Mouse (Mus musculus) limb, embryonic 11.5 days (tissue): ENCODE results near the gene Amotl1. TPM values are rescaled to one million over a fixed set of nuclear protein-coding genes. Genes with fewer than 3 reads are reported as not detected.

Source experiments
- ATAC-seq: fragments of 200-750 bp; cut with Nextera tagmentation; 2 replicates; pipeline ENCODE4 v1.8.0; 2017; ENCODE audit warnings: low read depth; ENCODE audit not compliant: insufficient number of reproducible peaks, low FRiP score, low TSS enrichment
- DNase-seq: peaks from one replicate; pipeline ENCODE4 v3.0.0-alpha.2; 2015; ENCODE audit warnings: low spot score
- H3K27ac ChIP-seq: fragments of 300-500 bp; sonication (generic); replicated peaks from 2 replicates; pipeline ENCODE4 v1.5.1; 2014; ENCODE audit warnings: low read depth, mild to moderate bottlenecking, low read length
- H3K27me3 ChIP-seq: fragments of 300-500 bp; sonication (generic); 2 replicates; pipeline ENCODE4 v1.6.1; 2014; ENCODE audit warnings: mild to moderate bottlenecking, low read length, mixed read lengths; ENCODE audit not compliant: control insufficient read depth, insufficient read depth
- H3K36me3 ChIP-seq: fragments of 300-500 bp; sonication (generic); 2 replicates; pipeline ENCODE4 v1.6.1; 2014; ENCODE audit warnings: mild to moderate bottlenecking, low read length, moderate library complexity, mixed read lengths; ENCODE audit not compliant: control insufficient read depth, insufficient read depth
- H3K4me1 ChIP-seq: fragments of 300-500 bp; sonication (generic); 2 replicates; pipeline ENCODE4 v1.6.1; 2014; ENCODE audit warnings: low read length, mixed read lengths; ENCODE audit not compliant: control insufficient read depth, insufficient read depth
- H3K4me2 ChIP-seq: fragments of 300-500 bp; sonication (generic); 2 replicates; pipeline ENCODE4 v1.6.1; 2014; ENCODE audit warnings: low read depth, mild to moderate bottlenecking, moderate library complexity; ENCODE audit not compliant: severe bottlenecking
- H3K4me3 ChIP-seq: fragments of 300-500 bp; sonication (generic); 2 replicates; pipeline ENCODE4 v1.5.1; 2014; ENCODE audit warnings: low read depth, low read length
- H3K9ac ChIP-seq: fragments of 300-500 bp; sonication (generic); 2 replicates; pipeline ENCODE4 v1.6.1; 2014; ENCODE audit warnings: mild to moderate bottlenecking, low read length
- H3K9me3 ChIP-seq: fragments of 300-500 bp; sonication (generic); 2 replicates; pipeline ENCODE4 v1.6.1; 2016; ENCODE audit warnings: low read length; ENCODE audit not compliant: control insufficient read depth
- WGBS: fragments of 180-500 bp; shearing (Covaris S2); extraction: QIAGEN DNeasy Blood & Tissue Kit; methylation state at CpG from one replicate; pipeline ENCODE4 v1.1.7; 2014; 5-methylcytosine and 5-hydroxymethylcytosine counted together
- polyA plus RNA-seq: library from polyadenylated mRNA; unstranded; fragments of >200 nt; fragmentation: Nextera tagmentation; extraction: Ambion mirVana; gene quantifications from 2 replicates; pipeline ENCODE4 v1.2.1, GENCODE M21; 2014

Amotl1 gene
- polyA plus RNA-seq, 1 experiment from 2014 or later: 36.9 TPM

DNA sequence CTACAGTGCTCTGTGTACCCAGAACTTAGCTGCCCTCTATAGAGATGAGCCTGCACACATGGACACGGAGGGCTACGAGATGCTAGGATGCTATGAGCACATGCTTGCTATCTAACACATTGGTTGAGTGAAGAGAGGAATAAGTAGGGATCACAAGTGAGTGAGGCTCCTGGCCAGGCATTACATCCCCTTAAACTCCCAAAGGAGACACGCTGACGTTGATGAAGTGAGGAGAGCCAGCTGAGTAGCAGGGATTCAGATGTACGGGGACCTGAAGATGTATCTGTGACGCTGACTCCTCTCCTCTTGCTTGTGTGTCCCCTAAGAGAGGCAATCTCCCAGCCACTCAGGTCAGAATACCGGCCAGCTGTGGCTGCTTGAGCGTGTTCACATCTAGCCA lies 3.0 kb upstream of the Amotl1 start:
- no peak overlapping the region for H3K9ac ChIP-seq

DNA sequence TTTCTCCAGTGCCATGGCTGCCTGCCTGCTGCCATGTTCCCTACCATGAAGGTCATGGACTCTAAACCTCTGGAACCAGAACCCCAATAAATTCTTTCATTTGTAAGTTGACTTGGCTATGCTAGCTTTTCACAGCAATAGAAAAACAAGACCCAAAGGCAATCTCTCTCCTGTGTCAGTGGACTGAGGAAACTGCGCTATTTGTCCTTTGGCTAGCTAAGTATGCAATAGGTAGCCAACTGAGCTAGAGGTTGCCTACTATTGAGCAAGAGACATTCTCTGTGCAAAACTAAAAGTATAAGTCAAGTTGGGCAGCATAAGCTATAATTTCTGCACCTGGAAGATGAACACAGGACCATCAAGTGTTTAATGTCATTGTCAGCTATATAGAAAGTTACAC lies 1.8 kb upstream of the Amotl1 start:
- H3K4me1 ChIP-seq: peaks cover 17% of the 10 kb centered on the region
- H3K4me3 ChIP-seq: no peak overlapping the region
- H3K36me3 ChIP-seq: no peaks in the 10 kb centered on the region
- 95% methylated on average over 1 of the region's 1 CpGs for WGBS
- no peak overlapping the region for H3K4me2 ChIP-seq
- no peaks in the 10 kb centered on the region for H3K27me3 ChIP-seq
- no peak overlapping the region for H3K9ac ChIP-seq
- DNase-seq (no peak), ATAC-seq (no peak)
- no peaks in the 10 kb centered on the region for H3K9me3 ChIP-seq
- no peak overlapping the region for H3K27ac ChIP-seq

More for the DNA sequence above, 3.0 kb upstream of the Amotl1 start:
- DNase-seq: no peak
- H3K9me3 ChIP-seq: no peaks in the 10 kb centered on the region
- peaks cover 9% of the 10 kb centered on the region for H3K4me1 ChIP-seq
- WGBS: 85% methylated on average over 8 of the region's 8 CpGs
- H3K4me3 ChIP-seq: no peak overlapping the region
- no peaks in the 10 kb centered on the region for H3K27me3 ChIP-seq
- H3K4me2 ChIP-seq: no peak overlapping the region
- no peaks in the 10 kb centered on the region for H3K36me3 ChIP-seq
- no peak for ATAC-seq
- H3K27ac ChIP-seq: no peak overlapping the region

DNA sequence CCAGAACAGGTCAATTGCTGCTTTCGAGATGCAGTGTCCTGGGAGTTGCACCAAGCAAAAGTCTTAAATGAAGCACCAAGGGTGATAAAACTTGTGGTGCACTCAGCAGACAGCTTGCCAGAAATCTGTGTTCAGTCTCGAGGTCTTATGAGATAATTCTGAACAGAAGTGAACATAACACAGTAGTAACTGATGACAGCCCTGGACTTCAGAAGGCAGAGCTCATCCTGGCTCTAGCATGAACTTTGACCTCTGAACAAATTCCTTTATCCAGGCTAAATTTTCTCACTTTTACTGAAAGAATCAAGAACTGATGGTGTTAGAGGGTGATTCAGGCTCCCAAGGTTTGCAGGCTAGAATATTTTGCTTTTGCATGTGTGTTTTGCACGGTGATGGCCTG lies 1.2 kb upstream of the Amotl1 start:
- no peak overlapping the region for H3K4me2 ChIP-seq
- H3K27ac ChIP-seq: no peak overlapping the region
- no peaks in the 10 kb centered on the region for H3K9me3 ChIP-seq
- H3K4me1 ChIP-seq: peaks cover 23% of the 10 kb centered on the region
- no peak overlapping the region for H3K9ac ChIP-seq
- H3K4me3 ChIP-seq: no peak overlapping the region
- WGBS: 75% methylated on average over 3 of the region's 3 CpGs
- no peaks in the 10 kb centered on the region for H3K27me3 ChIP-seq
- ATAC-seq: no peak
- H3K36me3 ChIP-seq: no peaks in the 10 kb centered on the region
- no peak for DNase-seq

DNA sequence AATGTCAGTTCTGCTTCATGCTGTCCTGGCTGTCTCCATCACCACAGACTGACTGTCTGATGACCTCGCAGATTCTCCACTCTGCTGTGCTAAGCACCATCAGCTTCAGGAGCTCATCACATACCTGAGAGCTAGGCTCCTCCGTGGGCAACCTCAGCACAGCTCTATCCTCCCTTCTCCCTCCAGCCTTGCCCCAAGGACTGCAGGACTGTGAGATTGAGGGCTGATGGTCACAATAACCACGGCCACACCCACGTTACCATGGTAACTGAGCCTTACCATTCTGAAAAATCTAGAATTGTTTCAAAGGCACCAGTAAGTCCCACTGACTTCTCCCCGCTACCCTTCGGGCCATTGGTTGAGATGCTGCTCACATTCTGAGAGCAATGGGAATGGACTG lies 1.5 kb downstream of the Amotl1 start:
- H3K27me3 ChIP-seq: no peaks in the 10 kb centered on the region
- WGBS: 67% methylated on average over 6 of the region's 6 CpGs
- H3K4me3 ChIP-seq: no peak overlapping the region
- H3K9ac ChIP-seq: no peak overlapping the region
- H3K4me2 ChIP-seq: no peak overlapping the region
- ATAC-seq (no peak), DNase-seq (peak; percentile 40)
- no peaks in the 10 kb centered on the region for H3K36me3 ChIP-seq
- no peaks in the 10 kb centered on the region for H3K9me3 ChIP-seq
- peaks cover 33% of the 10 kb centered on the region for H3K4me1 ChIP-seq
- peak overlapping the region; percentile 75 for H3K27ac ChIP-seq

- H3K27me3 ChIP-seq: no peaks in the 10 kb centered on the region
- WGBS: 8% methylated on average over 5 of the region's 5 CpGs
- no peaks in the 10 kb centered on the region for H3K36me3 ChIP-seq
- H3K27ac ChIP-seq: peak overlapping the region; percentile 75
- no peak overlapping the region for H3K4me3 ChIP-seq
- H3K4me2 ChIP-seq: no peak overlapping the region
- H3K4me1 ChIP-seq: peaks cover 33% of the 10 kb centered on the region
- no peaks in the 10 kb centered on the region for H3K9me3 ChIP-seq
- no peak overlapping the region for H3K9ac ChIP-seq
- DNase-seq (peak; percentile 85), ATAC-seq (peak; percentile 92)
Measured at GRCm38 (mm10) chr9:14642251-14643021, 2.4 kb downstream of the Amotl1 start.

DNA sequence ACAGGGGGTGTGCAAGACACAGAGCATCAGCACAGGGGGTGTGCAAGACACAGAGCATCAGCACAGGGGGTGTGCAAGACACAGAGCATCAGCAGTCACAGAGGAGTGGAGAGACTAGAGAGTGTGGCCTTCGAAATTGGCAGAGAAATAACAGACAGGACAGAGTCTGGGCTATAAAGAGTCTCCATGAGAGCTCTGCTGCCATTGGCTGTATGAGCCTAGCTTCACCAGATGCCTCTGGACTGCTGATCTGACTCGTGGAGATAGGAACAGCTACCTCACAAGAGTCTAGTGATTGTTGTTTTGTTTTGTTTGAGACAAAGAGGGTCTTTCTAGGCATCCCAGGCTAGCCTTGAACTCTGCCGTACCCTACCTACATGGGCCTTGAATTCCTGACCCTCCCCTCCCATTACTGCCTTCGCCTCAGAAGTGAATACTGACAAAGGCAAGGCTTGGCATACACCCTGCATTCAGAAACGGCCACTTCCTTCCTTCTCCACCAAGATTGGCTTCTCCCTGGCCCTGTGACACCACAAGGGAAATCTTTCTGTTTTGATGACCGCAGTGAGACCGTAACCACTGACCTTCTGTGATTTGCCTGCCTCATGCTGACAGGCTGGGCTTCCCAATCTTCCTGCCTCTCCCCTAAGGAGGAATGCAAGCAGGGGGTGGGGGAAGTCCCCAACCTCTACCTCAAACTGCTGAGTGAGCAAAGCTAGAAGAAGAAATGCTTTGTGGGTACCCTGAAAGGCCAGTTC lies 3.4 kb downstream of the Amotl1 start:
- ATAC-seq (no peak), DNase-seq (peak; percentile 37)
- WGBS: 32% methylated on average over 7 of the region's 7 CpGs
- Histone ChIP-seq H3K4me2 (no peak overlapping the region), H3K4me1 (peaks cover 33% of the 10 kb centered on the region), H3K27me3 (no peaks in the 10 kb centered on the region), H3K9me3 (no peaks in the 10 kb centered on the region), H3K4me3 (no peak overlapping the region), H3K9ac (no peak overlapping the region), H3K36me3 (no peaks in the 10 kb centered on the region), H3K27ac (peak overlapping the region; percentile 75)

DNA sequence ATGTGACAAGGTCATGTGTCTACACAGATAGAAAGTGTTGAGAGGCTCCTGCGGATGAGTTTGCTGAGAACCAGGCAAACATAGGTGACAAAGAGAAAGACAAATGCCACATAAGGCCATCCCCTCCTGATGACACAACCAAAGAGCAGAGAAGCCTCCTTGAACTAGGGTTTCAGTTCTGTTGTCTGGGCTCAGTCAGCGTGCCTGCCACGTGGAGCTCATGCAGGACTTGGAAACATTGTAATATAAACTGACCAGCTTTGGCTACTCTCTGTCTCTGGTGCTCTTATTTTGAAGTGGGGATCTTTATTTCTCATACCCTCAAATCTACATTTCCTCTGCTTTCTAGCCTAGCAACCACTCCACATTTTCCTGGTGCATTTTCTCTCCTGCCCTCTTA lies 8.6 kb downstream of the Amotl1 start:
- no peak overlapping the region for H3K4me2 ChIP-seq
- H3K9me3 ChIP-seq: no peaks in the 10 kb centered on the region
- H3K27me3 ChIP-seq: no peaks in the 10 kb centered on the region
- no peak overlapping the region for H3K27ac ChIP-seq
- ATAC-seq (no peak), DNase-seq (no peak)
- peaks cover 14% of the 10 kb centered on the region for H3K4me1 ChIP-seq
- no peak overlapping the region for H3K4me3 ChIP-seq
- H3K36me3 ChIP-seq: no peaks in the 10 kb centered on the region
- no peak overlapping the region for H3K9ac ChIP-seq
- 81% methylated on average over 3 of the region's 3 CpGs for WGBS

DNA sequence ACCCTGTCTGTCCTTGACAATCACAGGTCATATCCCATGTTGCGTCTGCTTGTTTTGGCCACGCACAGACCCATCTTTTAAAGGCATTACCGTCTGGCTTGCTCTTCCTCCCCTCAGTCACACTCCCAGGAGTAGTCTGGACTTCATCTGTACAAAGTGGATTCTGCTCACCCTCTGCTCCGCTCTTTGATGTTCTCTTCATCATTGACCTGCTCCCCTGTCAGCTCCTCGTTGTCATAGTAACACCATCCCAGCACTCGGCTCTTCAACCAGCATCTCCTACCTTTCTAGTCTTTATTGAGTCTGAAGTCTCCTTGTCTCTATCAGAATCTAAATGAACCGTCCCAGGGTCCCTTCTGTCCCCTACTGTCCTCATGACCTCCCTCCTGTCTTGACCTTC lies 9.3 kb downstream of the Amotl1 start:
- H3K27ac ChIP-seq: no peak overlapping the region
- no peak overlapping the region for H3K4me2 ChIP-seq
- no peaks in the 10 kb centered on the region for H3K27me3 ChIP-seq
- no peaks in the 10 kb centered on the region for H3K9me3 ChIP-seq
- H3K9ac ChIP-seq: no peak overlapping the region
- 62% methylated on average over 7 of the region's 7 CpGs for WGBS
- ATAC-seq (no peak), DNase-seq (no peak)
- peaks cover 7% of the 10 kb centered on the region for H3K4me1 ChIP-seq
- no peak overlapping the region for H3K4me3 ChIP-seq
- no peaks in the 10 kb centered on the region for H3K36me3 ChIP-seq
